Mouse (Mus musculus) cerebellum, adult 9-10 months (tissue): Measurements from ENCODE around the gene Gcdh.

Experiments
- DNase-seq: peaks from one replicate; pipeline ENCODE4 v3.0.0; 2022

Gene Gcdh

GRCm38 (mm10) chr8:84871376-84872308 is 22.1 kb downstream of the Gcdh start, which contains the start of gene Syce2:
Gene Syce2 (plus strand): TSS chr8:84872111.
- peak; percentile 71 for DNase-seq

DNA sequence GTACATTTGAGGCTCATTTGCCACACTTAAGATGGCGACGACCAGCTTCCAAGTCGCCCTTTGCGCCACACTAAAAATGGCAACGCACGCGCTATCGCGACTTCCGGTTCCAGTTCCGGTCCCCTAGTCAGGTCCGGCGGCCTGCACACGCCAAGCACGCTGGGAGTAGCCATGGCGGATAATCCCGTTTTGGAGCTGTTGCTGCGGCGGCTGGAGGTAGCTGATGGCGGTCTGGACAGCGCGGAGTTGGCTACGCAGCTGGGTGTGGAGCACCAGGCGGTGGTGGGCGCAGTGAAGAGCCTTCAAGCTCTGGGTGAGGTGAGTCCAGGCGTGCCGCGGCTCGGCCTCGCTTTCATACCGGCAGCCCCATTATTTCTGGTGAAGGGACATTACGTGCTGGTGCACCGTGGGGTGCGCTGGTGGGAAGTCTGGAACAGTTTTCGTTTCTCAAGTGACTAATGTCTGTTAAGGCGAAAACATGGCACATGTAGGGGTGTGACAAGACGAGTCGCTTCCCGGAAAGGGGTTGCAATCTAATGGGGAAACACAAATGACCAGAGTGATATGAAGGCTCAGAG is 36.8 kb downstream of the Gcdh start, which contains the start of gene Farsa:
Farsa (plus strand) TSS at position 126 of the 578 bp plus-strand sequence.
- peak; percentile 93 for DNase-seq

DNA sequence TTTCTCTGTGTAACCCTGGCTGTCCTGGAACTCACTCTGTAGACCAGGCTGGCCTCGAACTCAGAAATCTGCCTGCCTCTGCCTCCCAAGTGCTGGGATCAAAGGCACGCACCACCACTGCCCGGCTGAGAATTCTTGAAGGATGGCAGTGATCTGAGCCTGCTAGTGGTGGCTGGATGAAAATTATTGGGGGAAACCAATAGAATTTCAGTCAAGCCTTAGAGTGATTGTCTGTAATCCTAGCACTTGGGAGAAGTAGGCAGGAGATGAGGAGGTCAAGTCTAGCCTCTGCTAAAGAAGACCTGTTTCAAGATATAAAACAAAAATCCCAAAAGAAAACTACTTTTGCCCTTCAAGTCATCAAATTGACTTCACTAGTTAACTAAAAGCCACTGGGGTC is 37.3 kb downstream of the Gcdh start:
- DNase-seq: no peak

- DNase-seq: peak; percentile 66
Observed at GRCm38 (mm10) chr8:84847684-84848435, 45.9 kb downstream of the Gcdh start.

DNA sequence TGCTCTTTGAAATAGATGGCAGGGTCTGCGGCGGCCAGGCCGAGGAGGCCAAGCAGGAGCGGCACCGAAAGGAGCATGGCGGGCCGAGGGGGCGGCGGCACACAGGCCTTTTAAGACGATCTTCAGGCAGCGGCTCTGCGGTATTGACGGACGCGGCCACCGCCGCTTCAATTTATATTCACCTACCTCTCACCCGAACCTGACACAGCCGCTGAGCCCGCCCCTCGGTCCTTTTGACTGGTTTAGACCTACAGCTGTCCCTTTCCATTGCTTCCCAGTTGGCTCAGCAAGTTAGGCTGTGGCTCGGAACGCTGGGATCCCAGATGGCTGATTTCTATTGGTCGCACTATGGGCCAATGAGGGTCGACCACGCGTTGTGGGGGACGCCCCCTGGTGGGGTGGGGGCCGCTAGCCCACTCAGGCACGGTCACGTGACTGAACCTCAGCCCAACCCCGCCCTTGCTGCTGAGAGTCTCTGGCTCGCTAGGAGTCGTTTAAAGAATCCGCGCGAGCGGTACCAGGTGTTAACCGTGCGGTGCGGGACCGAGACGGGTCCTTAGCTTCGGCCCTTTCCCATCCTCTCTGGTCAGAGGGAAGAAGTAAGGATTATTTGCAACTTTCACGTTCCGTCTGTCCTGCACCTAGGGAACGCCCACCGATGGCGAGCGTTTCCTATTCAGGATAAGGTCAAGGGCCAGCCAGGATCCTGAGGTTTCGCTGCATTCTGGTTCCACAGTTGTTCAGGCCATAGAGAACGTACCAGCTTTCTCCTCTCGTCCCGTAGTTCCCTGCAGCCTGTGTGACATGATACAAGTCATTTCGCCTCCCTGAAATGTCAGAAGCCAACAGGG is 46.8 kb downstream of the Gcdh start, which contains the start of gene Calr:
Calr (minus strand) TSS at position 213 of the 851 bp plus-strand sequence.
- DNase-seq: peak; percentile 100

DNA sequence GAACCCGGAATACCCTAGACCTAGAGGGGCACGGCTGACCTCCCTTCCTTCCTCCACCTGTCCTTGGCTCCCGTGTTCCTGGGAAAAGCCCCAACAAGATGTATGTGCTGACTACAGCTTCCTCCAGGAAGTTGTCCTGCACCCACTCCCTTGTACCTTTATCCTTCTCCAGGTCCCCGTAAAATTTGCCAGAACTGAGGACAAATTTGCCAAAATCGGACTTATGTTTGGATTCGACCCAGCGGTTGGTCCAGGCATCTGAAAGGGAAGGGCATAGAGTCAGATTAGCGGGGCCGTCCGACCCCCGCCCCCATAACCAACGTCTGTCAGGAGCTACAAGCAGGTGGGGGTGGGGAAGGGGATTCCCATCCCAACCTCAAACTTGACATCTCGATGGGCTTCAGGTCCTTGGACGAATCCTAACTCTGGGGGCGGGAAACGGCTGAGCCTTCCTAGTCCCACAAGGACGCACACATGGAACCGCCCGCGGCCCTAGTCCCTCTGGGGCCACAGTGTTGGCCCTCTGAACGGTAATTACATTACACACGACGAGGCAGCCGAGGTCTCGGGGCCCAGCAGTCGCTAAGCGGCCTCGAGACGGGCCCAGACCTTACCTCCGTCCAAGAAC is 47.5 kb downstream of the Gcdh start:
- peak; percentile 73 for DNase-seq

- peak; percentile 67 for DNase-seq
Observed at GRCm38 (mm10) chr8:84845355-84846093, 48.2 kb downstream of the Gcdh start.

- DNase-seq: no peak
Observed at GRCm38 (mm10) chr8:84844397-84845070, 49.2 kb downstream of the Gcdh start.

- DNase-seq: no peak
Observed at GRCm38 (mm10) chr8:84841514-84841913, 52.2 kb downstream of the Gcdh start.

GRCm38 (mm10) chr8:84840248-84840999 is 53.3 kb downstream of the Gcdh start, which contains the start of gene Rad23a:
Gene Rad23a (minus strand): TSS chr8:84840665.
- DNase-seq: peak; percentile 91

- DNase-seq: no peak
Observed at GRCm38 (mm10) chr8:84839875-84840247, 53.9 kb downstream of the Gcdh start.

DNA sequence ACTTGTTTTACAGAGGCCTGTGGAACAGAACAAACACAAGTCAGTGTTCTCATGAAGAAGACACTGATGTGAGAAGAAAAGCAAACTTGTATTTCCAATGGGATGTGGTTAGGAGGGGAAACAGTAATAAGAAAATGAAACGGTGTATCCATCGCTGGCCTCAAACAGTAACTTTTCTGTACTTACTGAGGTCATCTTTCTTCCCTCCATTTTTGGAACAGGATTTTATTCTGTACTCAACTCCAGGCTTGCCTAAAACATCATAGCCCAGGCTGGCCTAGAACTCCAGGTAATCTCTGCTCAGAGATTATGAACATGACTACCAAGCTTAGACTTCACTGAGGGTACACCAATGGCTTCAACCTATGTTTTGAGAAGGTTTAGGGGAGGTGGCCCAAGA is 54.3 kb downstream of the Gcdh start:
- DNase-seq: no peak

DNA sequence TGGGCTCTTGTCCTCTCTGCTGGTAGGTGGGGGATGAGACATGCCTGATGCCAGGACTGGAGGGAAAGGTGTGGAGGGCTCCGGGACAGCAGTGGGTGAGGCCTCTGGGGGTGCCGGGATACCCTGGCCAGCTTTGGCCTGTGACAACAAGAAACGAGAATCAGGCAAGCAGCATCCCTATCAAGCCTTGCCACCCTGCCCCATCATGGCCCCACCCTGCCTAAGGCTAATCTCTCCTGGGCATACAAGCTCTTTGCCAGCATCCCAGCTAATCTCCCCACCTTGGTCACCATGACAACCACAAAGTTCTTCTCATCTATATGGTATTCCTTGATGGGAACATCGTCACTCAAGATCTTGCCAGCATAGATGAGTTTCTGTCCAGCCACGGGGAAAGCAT is 55.2 kb downstream of the Gcdh start:
- DNase-seq: no peak

- DNase-seq: no peak
Observed at GRCm38 (mm10) chr8:84837912-84838470, 55.7 kb downstream of the Gcdh start.

DNA sequence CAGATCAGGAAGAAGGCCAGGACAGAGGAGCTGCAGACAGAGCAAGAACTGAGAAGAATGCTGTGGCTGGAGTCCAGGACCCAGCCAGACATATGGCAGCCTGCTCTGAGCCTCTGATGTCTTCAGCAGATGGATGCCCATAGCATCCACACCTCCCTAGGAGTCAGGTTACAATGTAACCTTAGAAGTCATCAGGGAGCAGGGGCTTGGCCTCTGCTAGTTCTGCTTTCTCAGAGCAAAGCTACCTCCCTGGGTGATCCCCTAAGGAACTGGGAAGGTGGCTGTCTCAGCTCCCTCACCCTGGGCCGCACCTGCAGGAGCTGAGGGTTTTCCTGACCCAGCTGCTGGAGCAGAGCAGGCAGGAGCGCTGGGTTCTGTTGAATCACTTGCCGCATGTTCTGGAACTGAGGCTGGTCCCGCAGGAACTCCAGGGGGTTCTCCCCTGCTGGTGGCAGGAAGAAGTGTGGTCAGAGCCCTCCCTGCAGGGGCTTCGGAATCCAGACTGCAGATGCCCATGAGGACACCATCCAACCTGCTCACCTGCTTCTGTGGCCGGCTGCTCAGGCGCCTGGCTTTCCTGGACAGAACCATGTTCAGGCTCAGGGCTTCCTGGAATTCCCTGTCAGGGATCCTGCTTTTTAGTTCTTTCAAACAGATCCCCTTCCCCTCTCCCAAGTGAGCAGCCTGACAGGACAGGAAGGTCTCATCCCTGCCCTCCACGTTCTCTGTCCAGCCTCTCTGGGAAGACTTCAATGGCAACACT is 56.4 kb downstream of the Gcdh start:
- DNase-seq: peak; percentile 59
